Mouse (Mus musculus) bone marrow, adult 2 months (tissue): ENCODE data around the gene Pitpnm3.

Experiments
- CTCF ChIP-seq: fragments of 200-500 bp; IDR thresholded peaks from 2 replicates; pipeline ENCODE4 v1.5.1; 2011; ENCODE audit warnings: low read length, control low read depth; ENCODE audit not compliant: control insufficient read depth, insufficient read depth
- POLR2A ChIP-seq: fragments of 200-500 bp; IDR thresholded peaks from 2 replicates; pipeline ENCODE4 v1.6.1; 2011; ENCODE audit warnings: low read depth, mild to moderate bottlenecking, control low read depth, low read length, borderline replicate concordance; ENCODE audit not compliant: control insufficient read depth

DNA sequence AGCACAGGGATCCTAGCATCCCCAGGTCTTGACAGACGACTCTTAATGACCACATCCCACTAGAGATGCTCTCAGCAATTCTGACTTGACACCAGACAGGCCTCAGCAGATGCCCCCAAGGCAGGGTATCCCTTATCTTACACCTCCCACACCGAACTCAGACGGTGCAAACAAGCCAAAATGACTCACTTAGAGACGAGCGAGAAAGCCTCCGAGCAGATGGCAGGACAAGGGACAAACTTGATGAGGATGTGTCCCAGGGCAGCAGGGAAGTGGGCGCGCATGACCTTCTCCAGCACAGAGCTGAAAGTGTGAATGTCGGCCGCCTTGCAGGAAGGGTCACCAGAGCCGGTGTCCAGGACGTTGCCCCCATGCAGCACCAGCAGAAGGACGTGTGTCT, 61.3 kb downstream of the Pitpnm3 start:
- TF ChIP-seq POLR2A (no peak), CTCF (no peak)
